Mouse (Mus musculus) heart, postnatal 0 days (tissue): ENCODE measurements at regions not wholly inside any gene's neighbourhood (a gene's known extent, or its start where the extent isn't known, plus 50 kb on each side); places are given as distances from the start of the nearest gene placed in this dataset.

ENCODE experiments used
- CTCF ChIP-seq: IDR thresholded peaks from 2 replicates; pipeline ENCODE4 v1.5.1; 2016; ENCODE audit warnings: antibody characterized with exemption, control low read depth, low read depth
- EP300 ChIP-seq: IDR thresholded peaks from 2 replicates; pipeline ENCODE4 v1.6.1; 2016; ENCODE audit warnings: antibody characterized with exemption, low read depth

GRCm38 (mm10) chr16:77675885-77676597 lies 74.1 kb upstream of the Gm11146 start:
- no peak for TF ChIP-seq CTCF
- TF ChIP-seq EP300 = no peak
